Mouse (Mus musculus) kidney, postnatal 36 days (tissue): ENCODE results near the gene Gpr141.
"Not testable (repeated sequence)": the region's sequence is repeated elsewhere in the genome, so short reads cannot be mapped to it uniquely, and the experiment has no call there.

Experiments used
- DNase-seq, 2 experiments: peaks; one replicate each; pipeline ENCODE4 v3.0.0; 2021 to 2022; ENCODE audit warnings: mixed read lengths in 2 of 2

Gpr141 gene

DNA sequence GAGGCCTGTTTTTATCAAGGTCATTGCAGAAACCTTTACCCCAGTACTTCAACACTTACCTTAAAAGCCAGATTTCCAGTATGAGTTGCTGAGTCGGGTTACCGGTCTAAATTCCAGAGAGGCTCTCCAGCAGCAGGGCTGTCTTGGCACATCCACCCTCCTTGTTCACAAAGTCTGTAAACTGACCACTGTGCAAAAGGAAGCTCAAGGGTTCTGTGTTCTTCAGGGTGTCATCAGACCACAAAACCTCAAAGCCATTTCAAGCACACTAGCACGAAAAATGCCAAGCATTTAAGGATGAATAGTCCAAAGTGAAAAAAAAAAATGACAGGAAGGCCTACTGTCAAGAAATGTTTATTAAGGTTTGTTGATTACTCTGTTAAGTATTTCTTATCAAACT lies at the start of gene Gpr141:
Gpr141 (minus strand) TSS at position 187 of the 400 bp plus-strand sequence.
- no peak for DNase-seq

DNA sequence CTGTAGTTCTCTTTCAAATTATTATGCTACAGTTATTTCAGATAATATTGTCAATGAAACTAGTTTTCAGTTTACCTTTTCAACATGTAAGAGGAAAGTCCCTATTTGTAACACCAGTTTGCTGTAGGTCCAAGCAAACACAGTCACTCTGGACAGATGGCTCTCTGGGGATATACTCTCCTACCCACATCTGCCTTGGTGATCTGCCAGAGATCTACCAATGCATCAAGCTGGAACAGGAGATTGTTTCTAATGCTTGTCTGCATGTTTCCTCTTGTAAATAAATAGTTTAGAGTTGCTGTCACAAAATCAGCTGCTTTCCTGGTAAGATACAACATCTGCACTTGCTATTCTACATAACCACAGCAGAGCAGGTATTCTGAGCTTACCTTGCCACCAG lies 40.2 kb upstream of the Gpr141 start:
- DNase-seq, result no peak

- DNase-seq, result no peak
Observed at GRCm38 (mm10) chr13:19854629-19855333, 30.7 kb upstream of the Gpr141 start.

- no peak for DNase-seq
Observed at GRCm38 (mm10) chr13:19854049-19854448, 30.0 kb upstream of the Gpr141 start.

GRCm38 (mm10) chr13:19843448-19843847 lies 19.4 kb upstream of the Gpr141 start:
- no peak for DNase-seq

DNA sequence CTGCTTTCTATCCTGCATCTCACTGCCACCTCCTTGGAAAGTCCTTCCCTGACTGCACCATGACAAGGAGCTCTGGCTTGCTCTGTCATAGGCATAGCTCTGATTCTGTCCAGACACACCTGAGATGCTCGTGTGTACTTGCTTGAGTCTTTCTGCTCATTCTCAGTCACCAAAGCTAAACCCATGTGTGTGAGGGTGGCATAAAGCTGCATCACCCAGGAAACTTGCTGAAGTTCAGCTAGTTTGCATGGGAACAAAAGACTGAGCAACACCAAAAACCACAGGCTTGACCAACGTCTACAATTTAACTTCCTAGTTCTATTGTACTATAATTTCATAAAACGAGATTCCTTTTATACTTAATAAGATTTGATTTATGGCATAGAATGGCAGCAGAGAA lies 18.6 kb upstream of the Gpr141 start:
- no peak for DNase-seq

- DNase-seq, result no peak
Observed at GRCm38 (mm10) chr13:19841615-19842014, 17.6 kb upstream of the Gpr141 start.

DNA sequence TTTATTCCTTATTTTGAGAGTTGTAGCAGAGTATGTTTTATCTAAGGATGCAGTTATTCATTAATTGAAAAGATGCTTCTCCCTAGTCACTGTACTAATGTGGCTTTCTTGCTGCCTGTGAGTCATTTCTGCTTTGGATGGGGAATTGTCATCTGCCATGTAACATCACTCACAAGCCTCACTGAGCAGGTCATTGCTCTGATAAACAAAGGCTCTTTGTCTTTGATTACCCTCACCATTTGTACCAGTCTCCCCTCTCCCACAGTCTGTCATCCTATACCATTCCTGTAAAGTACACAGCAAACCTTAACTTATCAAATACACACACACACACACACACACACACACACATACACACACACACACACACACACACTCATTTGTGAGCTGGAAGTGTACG lies 16.1 kb upstream of the Gpr141 start:
- DNase-seq, result no peak

DNA sequence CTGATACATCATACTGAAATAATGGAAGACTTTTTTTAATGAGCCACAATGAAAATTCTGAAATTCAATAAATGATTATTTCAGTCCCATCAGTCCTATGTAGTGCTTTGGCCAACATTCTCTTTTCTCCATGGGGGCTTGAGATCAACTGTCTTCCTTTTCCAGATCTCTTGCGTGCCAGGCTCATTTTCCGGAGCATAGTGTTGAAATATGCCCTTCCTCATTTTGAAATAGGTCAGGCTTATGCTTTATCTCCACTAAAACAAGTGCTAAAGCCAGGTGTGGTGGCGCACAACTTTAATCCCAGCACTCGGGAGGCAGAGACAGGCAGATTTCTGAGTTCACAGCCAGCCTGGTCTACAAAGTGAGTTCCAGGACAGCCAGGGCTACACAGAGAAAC lies 6.5 kb upstream of the Gpr141 start:
- DNase-seq, result no peak

DNA sequence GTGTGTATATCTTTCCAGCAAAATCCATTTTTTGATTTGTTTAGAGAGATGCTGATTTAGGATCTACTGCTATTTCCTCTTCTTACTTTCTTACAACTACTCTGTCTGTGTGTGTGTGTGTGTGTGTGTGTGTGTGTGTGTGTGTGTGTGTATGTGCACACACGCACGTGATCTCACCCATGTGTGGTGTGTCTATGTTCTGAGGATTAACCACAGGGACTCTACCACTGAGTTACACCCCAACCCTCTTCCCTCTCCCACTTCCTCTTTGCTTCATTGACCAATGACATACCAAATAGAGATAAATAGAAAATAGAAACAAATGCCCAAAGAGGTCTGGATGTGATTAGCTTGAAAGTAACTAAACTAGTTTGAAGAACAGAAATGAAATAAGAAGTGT lies 4.0 kb upstream of the Gpr141 start:
- DNase-seq, result no peak

DNA sequence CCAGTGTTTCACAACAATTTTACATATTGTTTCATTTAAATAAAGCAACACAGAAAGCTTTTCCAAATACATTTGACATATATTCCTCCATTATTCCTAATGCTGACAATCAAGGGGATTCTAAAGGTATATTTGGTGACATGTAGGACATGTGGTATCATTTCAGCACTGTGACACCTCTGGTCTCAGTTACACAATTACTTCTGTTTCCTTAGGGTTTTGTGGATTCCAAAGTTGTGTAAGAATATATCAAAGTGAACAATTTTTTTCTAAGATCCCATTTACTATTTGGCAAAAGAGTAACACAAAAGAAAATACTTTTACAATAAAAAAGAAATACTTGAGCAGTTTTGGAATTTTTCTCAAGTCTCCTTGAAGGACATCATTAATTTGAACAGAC lies 2.4 kb downstream of the Gpr141 start:
- no peak for DNase-seq

DNA sequence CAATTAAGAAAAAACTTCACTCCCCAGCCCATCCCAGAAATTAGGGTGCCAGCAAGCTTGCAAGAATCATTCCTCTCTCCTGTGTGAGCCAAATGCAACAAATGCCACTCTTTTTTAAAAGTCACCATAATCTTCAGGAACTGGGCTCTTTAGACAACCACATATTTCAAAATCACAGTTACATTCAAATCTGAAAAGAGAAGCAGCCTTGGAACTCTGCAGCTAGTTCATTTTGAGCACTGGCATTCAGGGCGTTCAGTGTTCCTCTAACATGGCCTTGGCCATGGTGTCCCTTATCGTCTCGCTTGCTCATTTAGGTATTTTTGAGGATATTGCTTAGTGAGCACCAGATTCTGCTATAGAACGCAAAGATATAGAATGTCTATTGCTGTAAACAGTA lies 4.1 kb downstream of the Gpr141 start:
- DNase-seq, result no peak

DNA sequence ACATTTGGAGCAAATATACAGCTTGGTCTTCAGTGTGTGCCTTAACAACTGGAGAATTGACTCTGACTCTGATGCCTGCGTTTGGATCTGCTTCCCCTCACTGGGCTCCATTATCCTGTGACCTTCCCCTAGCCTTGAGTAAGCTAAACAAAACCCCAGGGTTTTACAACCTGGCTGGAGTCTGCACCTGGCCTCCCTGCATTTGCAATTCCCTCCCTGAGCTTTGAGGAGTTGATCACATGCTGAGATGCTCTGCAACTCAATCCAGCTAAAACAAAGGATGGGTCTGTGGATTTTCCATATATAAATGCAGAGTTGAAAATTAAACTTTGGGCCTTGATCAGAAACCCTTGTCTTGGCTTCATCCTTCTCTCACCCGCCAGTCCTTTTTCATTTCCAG lies 4.8 kb downstream of the Gpr141 start:
- DNase-seq, result no peak

GRCm38 (mm10) chr13:19794942-19795341 lies 29.1 kb downstream of the Gpr141 start:
- DNase-seq, result no peak

- DNase-seq, result peak in 1 of 2 experiments; percentile 2
Observed at GRCm38 (mm10) chr13:19794486-19794885, 29.6 kb downstream of the Gpr141 start.

DNA sequence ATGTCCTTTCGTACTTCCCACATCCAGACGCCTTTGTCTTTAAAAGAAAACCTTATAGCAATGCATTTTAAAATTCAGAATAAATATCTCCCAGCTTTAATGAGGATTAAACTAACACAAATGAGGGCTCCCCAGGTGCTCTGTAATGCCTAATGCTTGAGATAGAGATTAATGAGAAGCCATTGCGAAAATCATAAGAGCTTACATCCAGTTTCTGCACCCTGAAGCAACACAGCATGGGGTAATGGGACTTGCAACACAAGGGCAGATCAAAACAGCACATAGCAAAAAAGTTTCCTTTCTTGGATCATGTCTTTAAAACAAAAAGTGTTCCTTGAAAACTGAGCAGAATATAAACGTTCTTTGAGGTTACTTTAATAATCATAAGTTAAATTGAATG lies 30.3 kb downstream of the Gpr141 start:
- no peak for DNase-seq

DNA sequence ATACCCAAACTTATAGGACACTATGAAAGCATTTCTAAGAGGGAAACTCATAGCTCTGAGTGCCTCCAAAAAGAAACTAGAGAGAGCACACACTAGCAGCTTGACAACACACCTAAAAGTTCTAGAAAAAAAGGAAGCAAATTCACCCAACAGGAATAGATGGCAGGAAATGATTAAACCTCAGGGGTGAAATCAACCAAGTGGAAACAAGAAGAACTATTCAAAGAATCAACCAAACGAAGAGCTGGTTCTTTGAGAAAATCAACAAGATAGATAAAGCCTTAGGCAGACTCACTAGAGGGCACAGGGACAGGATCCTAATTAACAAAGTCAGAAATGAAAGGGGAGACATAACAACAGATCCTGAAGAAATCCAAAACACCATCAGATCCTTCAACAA lies 36.1 kb downstream of the Gpr141 start:
- not testable (repeated sequence) for DNase-seq

- peak; percentile 3 to 17 for DNase-seq
Observed at GRCm38 (mm10) chr13:19770163-19770562, 53.9 kb downstream of the Gpr141 start.

DNA sequence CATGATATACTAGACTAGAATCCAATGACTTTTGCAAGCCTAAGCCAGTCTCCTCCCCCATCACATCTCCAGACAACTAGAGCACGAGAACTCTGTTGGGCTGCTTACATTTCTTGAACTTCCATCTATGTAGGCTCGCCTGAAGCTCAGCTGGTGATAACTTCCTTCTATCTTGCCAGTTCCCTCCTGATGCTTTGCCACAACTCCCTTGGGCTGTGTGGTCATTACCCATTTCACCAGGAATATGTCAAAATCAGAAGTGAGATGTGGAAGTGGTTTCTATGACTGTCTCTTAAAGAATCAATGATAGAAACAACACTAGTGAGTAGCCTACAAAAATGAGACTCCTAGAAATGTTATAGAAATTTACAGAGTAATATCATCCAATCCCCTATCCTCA lies 56.9 kb downstream of the Gpr141 start:
- DNase-seq, result no peak

GRCm38 (mm10) chr13:19764276-19764675 lies 59.8 kb downstream of the Gpr141 start:
- no peak for DNase-seq

GRCm38 (mm10) chr13:19763211-19763610 lies 60.8 kb downstream of the Gpr141 start:
- DNase-seq, result no peak

- DNase-seq, result no peak
Observed at GRCm38 (mm10) chr13:19745741-19746140, 78.3 kb downstream of the Gpr141 start.

DNA sequence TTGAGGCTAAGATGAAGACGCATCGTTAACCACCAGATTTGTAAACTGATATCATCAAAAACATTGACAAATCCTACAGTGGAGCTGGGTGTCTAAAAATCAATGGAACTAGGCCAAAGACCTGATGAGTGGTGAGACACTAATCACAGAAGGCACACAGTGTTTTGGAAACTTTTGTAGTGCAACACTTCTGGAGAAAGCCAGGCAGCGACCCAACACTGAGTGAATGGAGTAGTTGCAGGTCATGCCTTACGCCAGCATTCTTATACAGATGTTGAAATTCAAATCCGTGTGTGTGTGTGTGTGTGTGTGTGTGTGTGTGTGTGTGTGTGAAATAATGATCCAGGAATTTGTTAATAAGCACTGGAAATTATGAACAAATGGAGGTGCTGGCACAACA lies 79.5 kb downstream of the Gpr141 start:
- DNase-seq, result no peak

DNA sequence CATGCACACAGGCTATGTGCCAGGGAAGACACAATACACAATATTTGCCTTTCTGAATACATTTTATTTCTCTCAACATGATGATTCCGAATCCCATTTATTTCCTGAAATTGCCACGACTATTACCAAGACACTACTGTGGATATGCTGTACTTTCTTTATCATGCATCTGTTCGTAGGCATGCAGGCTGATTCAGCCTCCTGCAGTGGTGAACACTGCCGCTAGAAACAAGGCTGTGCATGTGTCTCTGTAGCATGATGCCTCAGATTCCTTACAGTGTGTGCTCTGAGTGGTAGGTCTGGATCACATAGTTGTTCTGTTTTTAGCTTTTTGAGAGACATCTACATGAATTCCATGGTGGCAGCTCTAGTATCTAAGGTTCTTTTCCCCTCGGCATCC lies 89.5 kb downstream of the Gpr141 start:
- DNase-seq, result no peak

- peak in 1 of 2 experiments; percentile 13 for DNase-seq
Observed at GRCm38 (mm10) chr13:19730826-19731225, 93.2 kb downstream of the Gpr141 start.
